Mouse (Mus musculus): ENCODE measurements around the gene Zfp143.

Gene Zfp143

DNA sequence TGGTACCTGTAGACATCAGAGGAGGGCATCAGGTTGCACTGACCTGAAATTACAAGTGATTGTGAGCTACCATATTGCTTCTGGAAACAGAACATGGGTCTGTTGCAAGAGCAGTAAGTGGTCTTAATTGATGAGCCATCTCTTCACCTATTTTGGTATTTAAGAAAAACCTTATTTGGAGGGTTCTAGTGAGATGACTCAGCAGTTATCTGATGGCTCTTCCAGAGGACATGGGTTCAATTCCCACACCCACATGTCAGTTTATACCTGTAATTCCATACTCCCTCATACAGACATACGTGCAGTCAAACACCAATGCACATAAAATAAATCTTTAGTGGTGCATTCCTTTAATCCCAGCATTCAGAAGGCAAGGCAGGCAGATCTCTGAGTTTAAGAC, 82.8 kb downstream of the Zfp143 start:
- no peak for DNase-seq

All from cerebellum, adult 9-11 months (tissue).